Mouse (Mus musculus): Measurements from ENCODE around the gene AC170998.1.
"Not testable (repeated sequence)": the region's sequence is repeated elsewhere in the genome, so short reads cannot be mapped to it uniquely, and the experiment has no call there.

Gene AC170998.1

GRCm38 (mm10) chr17:28760736-28761312 is 34.9 kb downstream of the AC170998.1 start:
- DNase-seq, result no peak

- peak; percentile 70 to 75 for DNase-seq
Observed at GRCm38 (mm10) chr17:28761871-28762270, 36.0 kb downstream of the AC170998.1 start.

- no peak for DNase-seq
Observed at GRCm38 (mm10) chr17:28766203-28766602, 40.3 kb downstream of the AC170998.1 start.

- no peak for DNase-seq
Observed at GRCm38 (mm10) chr17:28766781-28767515, 41.1 kb downstream of the AC170998.1 start.

- peak in 1 of 2 experiments; percentile 8 for DNase-seq
Observed at GRCm38 (mm10) chr17:28769121-28769874, 43.4 kb downstream of the AC170998.1 start, which contains the start of gene Mapk13. Mapk13 (plus strand) TSS chr17:28769297.

GRCm38 (mm10) chr17:28769875-28770421 is 44.1 kb downstream of the AC170998.1 start:
- DNase-seq, result no peak

GRCm38 (mm10) chr17:28771289-28771688 is 45.4 kb downstream of the AC170998.1 start:
- no peak for DNase-seq

GRCm38 (mm10) chr17:28774303-28774702 is 48.4 kb downstream of the AC170998.1 start:
- DNase-seq, result not testable (repeated sequence)

- no peak for DNase-seq
Observed at GRCm38 (mm10) chr17:28775161-28775560, 49.3 kb downstream of the AC170998.1 start.

Data from thymus, postnatal 36 days (tissue).